Comparison of ENCODE assay signal across 25 mouse cellular contexts in genomic region chr12:58087311-58087710, GRCm38 (mm10).
DNase-seq lines count a peak whose midpoint lies in the region; ATAC-seq and TF ChIP-seq lines count a peak whose summit lies in the region.
"Had no signal": no experiment of that assay in that cellular context is flagged by ENCODE, and none has a peak within 500 bp of the region (broad histone marks: within the 10 kb centered on the region; RNA-seq: fewer than 3 reads in every experiment).

No protein-coding gene starts in this region.

- H3K9me3 ChIP-seq in CH12.LX (replicated peaks; ENCODE audit: low read length): no peaks in the 10 kb centered on the region
- H3K9me3 ChIP-seq in liver, postnatal 0 days (ENCODE audit: low read length): no peaks in the 10 kb centered on the region
- H3K9me3 ChIP-seq: embryonic facial prominence, embryonic 13.5 days; forebrain, embryonic 12.5 days; heart, embryonic 13.5 days; hindbrain, embryonic 15.5 days had no signal

- H3K27me3 ChIP-seq in CH12.LX (replicated peaks): no peaks in the 10 kb centered on the region
- H3K27me3 ChIP-seq in liver, postnatal 0 days (ENCODE audit: insufficient read depth, low read length): no peaks in the 10 kb centered on the region
- H3K27me3 ChIP-seq: embryonic facial prominence, embryonic 13.5 days; forebrain, embryonic 12.5 days; heart, embryonic 13.5 days; hindbrain, embryonic 15.5 days had no signal

- H3K4me3 ChIP-seq in CH12.LX (replicated peaks in 1 of 3; ENCODE audit: low read depth in 2 of 3, low read length in 2 of 3, poor library complexity in 1 of 3): no peak overlapping the region
- no peak overlapping the region for H3K4me3 ChIP-seq in liver, postnatal 0 days (ENCODE audit: low read depth, low read length)
- H3K4me3 ChIP-seq: embryonic facial prominence, embryonic 13.5 days; forebrain, embryonic 12.5 days; gastrocnemius, adult 2 months; heart, embryonic 13.5 days; hindbrain, embryonic 15.5 days had no signal

- no peaks in the 10 kb centered on the region for H3K79me2 ChIP-seq in CH12.LX (replicated peaks; ENCODE audit: control insufficient read depth, extremely low read depth, insufficient read depth, poor library complexity, severe bottlenecking)

- 59% methylated on average over 1 of the region's 1 CpGs for WGBS in liver, postnatal 0 days (ENCODE audit: insufficient replicate concordance)

- intact Hi-C loops in left cerebral cortex, postnatal 4 days (cut with DNase I): no loop called here

- H3K4me1 ChIP-seq in CH12.LX (ENCODE audit: control insufficient read depth in 1 of 2, insufficient read depth in 2 of 2): peaks cover 0 to 6% of the 10 kb centered on the region in 2 experiments; a peak in 2 of 4 replicates
- H3K4me1 ChIP-seq in liver, postnatal 0 days (ENCODE audit: insufficient read depth): no peaks in the 10 kb centered on the region
- H3K4me1 ChIP-seq: embryonic facial prominence, embryonic 13.5 days; forebrain, embryonic 12.5 days; heart, embryonic 13.5 days; hindbrain, embryonic 15.5 days had no signal

- no peaks in the 10 kb centered on the region for H3K36me3 ChIP-seq in CH12.LX (replicated peaks in 1 of 2; ENCODE audit: control insufficient read depth in 1 of 2, insufficient read depth in 1 of 2, low read length in 1 of 2)
- no peaks in the 10 kb centered on the region for H3K36me3 ChIP-seq in liver, postnatal 0 days (replicated peaks; ENCODE audit: insufficient read depth, low read length)
- H3K36me3 ChIP-seq: embryonic facial prominence, embryonic 13.5 days; forebrain, embryonic 12.5 days; heart, embryonic 13.5 days; hindbrain, embryonic 15.5 days had no signal

- no peak for TF ChIP-seq CTCF in CH12.LX (conservative IDR thresholded peaks at IDR 0.05 in 1 of 2, IDR thresholded peaks at IDR 0.05 in 1 of 2; ENCODE audit: low read depth in 2 of 2, low read length in 2 of 2)
- no peak for TF ChIP-seq CTCF in liver, postnatal 0 days (IDR thresholded peaks at IDR 0.05; ENCODE audit: low read depth)

- ATAC-seq in frontal cortex, adult (ENCODE audit: low TSS enrichment): peak; percentile 97
- ATAC-seq in liver, postnatal 0 days: no peak
- ATAC-seq: activated CD4-positive, CD25-positive, alpha-beta regulatory T cell, adult 4 months; CD4-positive, CD25-positive, alpha-beta regulatory T cell, adult 4 months; forebrain, embryonic 16.5 days; Patski had no signal

- TF ChIP-seq EP300 in CH12.LX (IDR thresholded peaks at IDR 0.05; ENCODE audit: low read length): no peak
- TF ChIP-seq EP300 in liver, postnatal 0 days (IDR thresholded peaks at IDR 0.05; ENCODE audit: low read depth): no peak

- H3K27ac ChIP-seq in CH12.LX (ENCODE audit: insufficient read depth, low read depth): no peak overlapping the region
- H3K27ac ChIP-seq in liver, postnatal 0 days (ENCODE audit: low read depth): no peak overlapping the region
- H3K27ac ChIP-seq: embryonic facial prominence, embryonic 13.5 days; forebrain, embryonic 12.5 days; gastrocnemius, adult 2 months; heart, embryonic 13.5 days; hindbrain, embryonic 15.5 days had no signal

- DNase-seq in frontal cortex, postnatal 25 days (ENCODE audit: low spot score in 2 of 2): no peak
- peak; percentile 30 for DNase-seq in left cerebral cortex, adult 11 months (ENCODE audit: low spot score)
- no peak for DNase-seq in left cerebral cortex, postnatal 4 days
- DNase-seq in CH12.LX (ENCODE audit: extremely low read depth): peak; percentile 17
- peak; percentile 20 to 52 for DNase-seq in left cerebral cortex, adult 9 months (ENCODE audit: low spot score in 2 of 2)
- no peak for DNase-seq in adrenal gland, postnatal 14 days
- DNase-seq in liver, postnatal 0 days: no peak
- DNase-seq: adrenal gland, postnatal 25 days; B cell, adult 2 months; cerebellum, adult 11-12 months; cerebellum, adult 9-10 months; cerebellum, postnatal 25 days; gastrocnemius, adult 2 months; gastrocnemius, postnatal 36 days; heart, adult 11 months; heart, postnatal 36 days had no signal

- H3K9ac ChIP-seq in CH12.LX (ENCODE audit: insufficient read depth, low read depth): no peak overlapping the region
- no peak overlapping the region for H3K9ac ChIP-seq in liver, postnatal 0 days (replicated peaks)
- H3K9ac ChIP-seq: embryonic facial prominence, embryonic 13.5 days; forebrain, embryonic 12.5 days; heart, embryonic 13.5 days; hindbrain, embryonic 15.5 days had no signal

- no peak for TF ChIP-seq POLR2A in CH12.LX (IDR thresholded peaks at IDR 0.05; ENCODE audit: low read depth, low read length)

- dilution Hi-C loops in CH12.LX (cut with MboI; ENCODE audit: extremely low pct_ligation_motif_present, extremely low pct_unique_long_range_greater_than_20kb, low sequenced_read_pairs): no loop called here

- H3K4me2 ChIP-seq in CH12.LX (ENCODE audit: insufficient read depth, low read depth, poor library complexity, severe bottlenecking): no peak overlapping the region
- no peak overlapping the region for H3K4me2 ChIP-seq in liver, postnatal 0 days (ENCODE audit: low read depth, low read length)
- H3K4me2 ChIP-seq: embryonic facial prominence, embryonic 13.5 days; forebrain, embryonic 12.5 days; heart, embryonic 13.5 days; hindbrain, embryonic 15.5 days had no signal

- no peak for TF ChIP-seq RAD21 in CH12.LX (IDR thresholded peaks at IDR 0.05; ENCODE audit: low read depth, low read length)

- in situ Hi-C loops in CH12.LX (cut with MboI; ENCODE audit: low pct_ligation_motif_present, low pct_unique_long_range_greater_than_20kb, low sequenced_read_pairs): no loop called here

TF ChIP-seq in CH12.LX, 34 proteins besides CTCF, POLR2A, EP300 and RAD21:
- TF ChIP-seq SIN3A (IDR thresholded peaks at IDR 0.05; ENCODE audit: low read length): no peak
- TF ChIP-seq ETS1 (conservative IDR thresholded peaks at IDR 0.05; ENCODE audit: low read depth, low read length): no peak
- TF ChIP-seq RCOR1 (conservative IDR thresholded peaks at IDR 0.05; ENCODE audit: low read depth, low read length): no peak
- TF ChIP-seq USF1 (IDR thresholded peaks at IDR 0.05; ENCODE audit: low read depth, low read length): no peak
- no peak for TF ChIP-seq GABPA (IDR thresholded peaks at IDR 0.05; ENCODE audit: insufficient replicate concordance, low read depth, low read length)
- no peak for TF ChIP-seq MAX (IDR thresholded peaks at IDR 0.05; ENCODE audit: low read length)
- no peak for TF ChIP-seq UBTF (IDR thresholded peaks at IDR 0.05; ENCODE audit: low read depth, low read length)
- TF ChIP-seq ZMIZ1 (IDR thresholded peaks at IDR 0.05; ENCODE audit: low read depth, low read length): no peak
- no peak for TF ChIP-seq TBP (conservative IDR thresholded peaks at IDR 0.05; ENCODE audit: low read depth, low read length)
- no peak for TF ChIP-seq MAFK (IDR thresholded peaks at IDR 0.05; ENCODE audit: insufficient replicate concordance, low read length)
- no peak for TF ChIP-seq JUN (IDR thresholded peaks at IDR 0.05; ENCODE audit: insufficient read depth, low read depth, low read length)
- no peak for TF ChIP-seq ZC3H11A (IDR thresholded peaks at IDR 0.05; ENCODE audit: low read depth, low read length)
- TF ChIP-seq USF2 (conservative IDR thresholded peaks at IDR 0.05; ENCODE audit: low read depth, low read length): no peak
- TF ChIP-seq NELFE (IDR thresholded peaks at IDR 0.05; ENCODE audit: low read depth, low read length): no peak
- no peak for TF ChIP-seq CHD1 (IDR thresholded peaks at IDR 0.05; ENCODE audit: low read depth, low read length)
- TF ChIP-seq PAX5 (IDR thresholded peaks at IDR 0.05; ENCODE audit: low read length): no peak

Comparison
In these comparisons a context has a peak if more than half of its experiments do, and no peak if none do; other contexts are left out.
1. DNase-seq: peak in left cerebral cortex, adult 11 months (single experiment), CH12.LX (single experiment) and left cerebral cortex, adult 9 months (2 of 2); none in frontal cortex, postnatal 25 days (0 of 2), left cerebral cortex, postnatal 4 days (single experiment), adrenal gland, postnatal 14 days (single experiment) and liver, postnatal 0 days (single experiment).